8 mouse cellular contexts compared by ENCODE assay signal in the genomic region with DNA sequence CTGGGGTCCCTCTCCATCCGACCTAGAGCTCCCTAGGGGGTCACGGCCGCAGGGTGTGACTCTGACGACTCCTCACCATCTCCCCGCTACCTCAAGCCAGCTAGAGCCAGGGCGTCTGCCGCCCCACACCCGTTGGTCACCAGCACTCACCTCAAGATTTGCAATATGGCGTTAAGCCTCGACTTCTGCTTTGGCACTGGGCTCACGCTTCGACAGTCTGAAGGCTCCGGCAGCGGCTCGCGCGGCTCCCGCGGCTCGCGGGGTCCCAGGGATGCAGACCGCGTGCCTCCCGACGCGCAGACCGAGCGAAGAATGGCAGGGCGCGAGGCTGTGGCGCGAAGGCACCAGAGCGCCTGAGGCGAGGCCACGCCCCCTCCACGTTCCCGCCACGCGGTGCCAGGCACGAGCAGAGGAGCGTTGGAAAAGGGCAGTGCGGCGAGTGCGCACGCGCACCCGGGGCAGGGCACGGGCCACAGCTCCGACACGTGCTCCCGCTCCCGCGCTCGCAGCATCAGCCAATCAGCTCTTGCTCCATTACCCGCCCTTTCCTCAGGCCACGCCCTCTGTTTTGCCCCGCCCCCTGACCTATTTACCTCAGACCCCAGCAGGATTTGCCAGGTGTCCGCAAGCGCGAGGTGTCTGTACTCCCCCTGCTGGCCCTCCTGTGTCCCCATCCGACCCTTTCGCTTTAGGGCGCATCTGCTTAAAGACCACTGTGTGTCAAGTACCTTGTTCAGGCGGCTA. TPM values are rescaled to one million over a fixed set of nuclear protein-coding genes. Genes with fewer than 3 reads are reported as not detected.
DNase-seq lines count a peak whose midpoint lies in the region; ATAC-seq and TF ChIP-seq lines count a peak whose summit lies in the region.

Gm4969 (minus strand) TSS at position 341 of the 744 bp plus-strand sequence.

- H3K36me3 ChIP-seq in limb, embryonic 14.5 days (ENCODE audit: control insufficient read depth, insufficient read depth, low read length), result no peaks in the 10 kb centered on the region
- no peaks in the 10 kb centered on the region for H3K36me3 ChIP-seq in midbrain, embryonic 15.5 days (replicated peaks)
- H3K36me3 ChIP-seq in stomach, postnatal 0 days (ENCODE audit: control insufficient read depth, insufficient read depth, low read length), result no peaks in the 10 kb centered on the region

- TF ChIP-seq CTCF in stomach, postnatal 0 days (IDR thresholded peaks at IDR 0.05; ENCODE audit: low read depth), result peak; percentile 54

- ATAC-seq in limb, embryonic 14.5 days (ENCODE audit: low FRiP score, low read depth), result peak; percentile 18; the same call in 1 of the 2 replicates
- ATAC-seq in midbrain, embryonic 15.5 days (replicated peaks), result peak; percentile 63
- ATAC-seq in stomach, postnatal 0 days (ENCODE audit: low FRiP score, low TSS enrichment), result peak; percentile 45

- H3K9ac ChIP-seq in limb, embryonic 14.5 days (ENCODE audit: low read depth, low read length, severe bottlenecking), result peak within 1 kb of the TSS; percentile 8; the same call in 1 of the 2 replicates
- H3K9ac ChIP-seq in midbrain, embryonic 15.5 days, result peak within 1 kb of the TSS; percentile 15; the same call in 1 of the 2 replicates
- H3K9ac ChIP-seq in stomach, postnatal 0 days (ENCODE audit: low read length), result no peak within 1 kb of the TSS

- peak within 1 kb of the TSS; percentile 39 for H3K4me2 ChIP-seq in limb, embryonic 14.5 days (replicated peaks; ENCODE audit: low read depth, low read length, severe bottlenecking)
- H3K4me2 ChIP-seq in midbrain, embryonic 15.5 days, result peak within 1 kb of the TSS; percentile 60
- H3K4me2 ChIP-seq in stomach, postnatal 0 days (replicated peaks; ENCODE audit: low read depth), result peak within 1 kb of the TSS; percentile 18

- H3K27me3 ChIP-seq in limb, embryonic 14.5 days (ENCODE audit: control insufficient read depth, insufficient read depth, low read length), result no peaks in the 10 kb centered on the region
- H3K27me3 ChIP-seq in midbrain, embryonic 15.5 days (replicated peaks), result no peaks in the 10 kb centered on the region
- no peaks in the 10 kb centered on the region for H3K27me3 ChIP-seq in stomach, postnatal 0 days (ENCODE audit: control insufficient read depth, insufficient read depth, low read length)

- peak within 1 kb of the TSS; percentile 26 for H3K4me3 ChIP-seq in limb, embryonic 14.5 days (replicated peaks; ENCODE audit: low read length)
- peak within 1 kb of the TSS; percentile 39 for H3K4me3 ChIP-seq in midbrain, embryonic 15.5 days
- H3K4me3 ChIP-seq in stomach, postnatal 0 days (ENCODE audit: low read depth, low read length), result 0 out of 2 replicates have a peak within 1 kb of the TSS, but pooled peaks have one; percentile 11

- 24% methylated on average over 49 of the region's 64 CpGs for WGBS in limb, embryonic 14.5 days
- 18% methylated on average over 62 of the region's 64 CpGs for WGBS in midbrain, embryonic 15.5 days
- 23% methylated on average over 61 of the region's 64 CpGs for WGBS in stomach, postnatal 0 days

- TF ChIP-seq POLR2A in limb, embryonic 14.5 days (IDR thresholded peaks at IDR 0.05; ENCODE audit: borderline replicate concordance, extremely low read depth, insufficient read depth, insufficient read length), result no peak

- H3K9me3 ChIP-seq in limb, embryonic 14.5 days (ENCODE audit: control insufficient read depth, low read length), result 0 out of 2 replicates have a peak, but pooled peaks cover 4% of the 10 kb centered on the region
- no peaks in the 10 kb centered on the region for H3K9me3 ChIP-seq in midbrain, embryonic 15.5 days
- no peaks in the 10 kb centered on the region for H3K9me3 ChIP-seq in stomach, postnatal 0 days (ENCODE audit: control insufficient read depth, low read length)

- H3K4me1 ChIP-seq in limb, embryonic 14.5 days (ENCODE audit: control insufficient read depth, insufficient read depth, low read length), result peaks cover 12% of the 10 kb centered on the region
- peaks cover 28% of the 10 kb centered on the region for H3K4me1 ChIP-seq in midbrain, embryonic 15.5 days
- H3K4me1 ChIP-seq in stomach, postnatal 0 days (replicated peaks; ENCODE audit: control insufficient read depth, insufficient read depth), result no peaks in the 10 kb centered on the region; the same call in 1 of the 2 replicates

- DNase-seq in adrenal gland, adult (ENCODE audit: inconsistent age in 2 of 2, low spot score in 1 of 2), result peak; percentile 76 to 79
- no peak for DNase-seq in adrenal gland, postnatal 4 days (ENCODE audit: low spot score in 2 of 2)
- peak; percentile 87 for DNase-seq in cerebellum, adult 9-11 months
- DNase-seq in gastrocnemius, postnatal 25 days, result peak; percentile 56
- DNase-seq in kidney, adult 11 months, result peak; percentile 70
- peak; percentile 41 for DNase-seq in limb, embryonic 14.5 days (ENCODE audit: low spot score)
- peak; percentile 81 for DNase-seq in stomach, postnatal 0 days (ENCODE audit: low spot score)

- no peak for TF ChIP-seq EP300 in stomach, postnatal 0 days (optimal IDR thresholded peaks at IDR 0.05)

- no peak within 1 kb of the TSS for H3K27ac ChIP-seq in limb, embryonic 14.5 days (replicated peaks; ENCODE audit: low read depth, low read length)
- peak within 1 kb of the TSS; percentile 45 for H3K27ac ChIP-seq in midbrain, embryonic 15.5 days
- no peak within 1 kb of the TSS for H3K27ac ChIP-seq in stomach, postnatal 0 days (replicated peaks)

RNA-seq across cellular contexts. Expression of gene Gm4969, which starts in this region (rescaled TPM):
- total RNA-seq in adrenal gland, postnatal 4 days (2021), result under 1 TPM; 0.59 to 0.98 TPM
- total RNA-seq in gastrocnemius, postnatal 25 days (2021), result not detected
- polyA plus RNA-seq in limb, embryonic 14.5 days (2012; rRNA removed), result 7.0 and 7.7 TPM in 2 replicates
- polyA plus RNA-seq in limb, embryonic 14.5 days (2014; fragmentation: Nextera tagmentation; extraction: Ambion mirVana), result 2.5 and 4.0 TPM in 2 replicates
- 6.9 and 7.3 TPM in 2 replicates for polyA plus RNA-seq in midbrain, embryonic 15.5 days (2015; fragmentation: Nextera tagmentation; extraction: Ambion mirVana)
- polyA plus RNA-seq in stomach, postnatal 0 days (2015; fragmentation: Nextera tagmentation; extraction: Ambion mirVana), result 0.72 and 0.76 TPM in 2 replicates

Comparison
In these comparisons a context has a peak if more than half of its experiments do, and no peak if none do; other contexts are left out.
1. DNase-seq: peak in adrenal gland, adult (2 of 2), cerebellum, adult 9-11 months (single experiment), kidney, adult 11 months (single experiment) and limb, embryonic 14.5 days (single experiment); none in adrenal gland, postnatal 4 days (0 of 2).
2. Peak in DNase-seq in gastrocnemius, postnatal 25 days; RNA of the gene not detected or under 1 TPM.
3. Peak in DNase-seq, ATAC-seq, H3K4me3 ChIP-seq and H3K4me2 ChIP-seq in stomach, postnatal 0 days; RNA of the gene not detected or under 1 TPM.
4. Peak in every context shown above with its lines, with median percentiles within 50 percentile points of each other: ATAC-seq, H3K4me2 ChIP-seq and H3K4me3 ChIP-seq.